Mouse (Mus musculus) hindbrain, postnatal 0 days (tissue): ENCODE results near the gene Pitx3. TPM values are rescaled to one million over a fixed set of nuclear protein-coding genes. Genes with fewer than 3 reads are reported as not detected.
"Not testable (repeated sequence)": the region's sequence is repeated elsewhere in the genome, so short reads cannot be mapped to it uniquely, and the experiment has no call there.

Experiments
- ATAC-seq: fragments of 200-750 bp; cut with Nextera tagmentation; 2 replicates; pipeline ENCODE4 v1.8.0; 2017; ENCODE audit warnings: mild to moderate bottlenecking, moderate TSS enrichment, moderate library complexity
- DNase-seq: peaks from one replicate; pipeline ENCODE4 v3.0.0-alpha.2; 2015; ENCODE audit warnings: low spot score
- H3K27ac ChIP-seq: fragments of 300-500 bp; sonication (generic); 2 replicates; pipeline ENCODE4 v1.5.1; 2014; ENCODE audit warnings: mild to moderate bottlenecking
- H3K27me3 ChIP-seq: fragments of 300-500 bp; sonication (generic); 2 replicates; pipeline ENCODE4 v1.6.1; 2014; ENCODE audit warnings: low read length, mixed read lengths; ENCODE audit not compliant: insufficient read depth
- H3K36me3 ChIP-seq: fragments of 300-500 bp; sonication (generic); 2 replicates; pipeline ENCODE4 v1.6.1; 2014; ENCODE audit warnings: low read length, mixed read lengths; ENCODE audit not compliant: insufficient read depth
- H3K4me1 ChIP-seq: fragments of 300-500 bp; sonication (generic); 2 replicates; pipeline ENCODE4 v1.6.1; 2014; ENCODE audit warnings: antibody characterized with exemption, low read length, mixed read lengths; ENCODE audit not compliant: insufficient read depth
- H3K4me2 ChIP-seq: fragments of 300-500 bp; sonication (generic); 2 replicates; pipeline ENCODE4 v1.6.1; 2014; ENCODE audit warnings: low read depth, mild to moderate bottlenecking, low read length, moderate library complexity, mixed read lengths
- H3K4me3 ChIP-seq: fragments of 300-500 bp; sonication (generic); 2 replicates; pipeline ENCODE4 v1.5.1; 2014; ENCODE audit warnings: low read length
- H3K9ac ChIP-seq: fragments of 300-500 bp; sonication (generic); replicated peaks from 2 replicates; pipeline ENCODE4 v1.6.1; 2014; ENCODE audit warnings: mild to moderate bottlenecking, low read length, moderate library complexity, mixed read lengths
- H3K9me3 ChIP-seq: fragments of 300-500 bp; sonication (generic); 2 replicates; pipeline ENCODE4 v1.6.1; 2016; ENCODE audit warnings: low read length, mixed read lengths
- CTCF ChIP-seq: IDR thresholded peaks from 2 replicates; pipeline ENCODE4 v1.5.1; 2016; ENCODE audit warnings: antibody characterized with exemption, control low read depth, low read depth
- WGBS: fragments of 180-500 bp; shearing (Covaris S2); extraction: QIAGEN DNeasy Blood & Tissue Kit; methylation state at CpG from one replicate; pipeline ENCODE4 v1.1.7; 2014; 5-methylcytosine and 5-hydroxymethylcytosine counted together
- polyA plus RNA-seq: library from polyadenylated mRNA; unstranded; fragments of >200 nt; fragmentation: Nextera tagmentation; extraction: Ambion mirVana; gene quantifications from 2 replicates; pipeline ENCODE4 v1.2.1, GENCODE M21; 2015
- total RNA-seq: library from RNA; depleted of rRNA; stranded (reverse); fragments of >200 nt; gene quantifications from 2 replicates; pipeline ENCODE4 v1.2.3, GENCODE M21; 2014

Pitx3 gene
- total and polyA plus RNA-seq, 2 experiments from 2014 or later = 0.21 TPM; not detected in 1

DNA sequence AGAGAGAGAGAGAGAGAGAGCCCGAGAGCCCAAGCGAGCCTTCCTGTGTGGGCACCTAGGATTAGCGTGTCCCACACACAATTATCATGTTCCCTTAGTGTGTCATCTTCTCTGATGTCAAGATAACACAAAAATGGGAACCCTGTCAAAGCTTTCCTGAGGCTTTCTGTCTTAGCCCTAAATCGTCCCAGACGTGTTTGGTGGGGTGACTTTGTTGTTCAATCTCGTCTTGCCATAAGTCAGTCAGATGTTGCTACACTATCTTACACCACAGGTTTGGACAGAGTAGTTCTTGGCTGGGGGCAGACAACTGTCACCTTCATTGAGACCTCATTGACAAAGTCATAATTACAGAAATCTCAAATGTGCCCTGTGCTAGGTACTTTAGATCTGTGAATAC is 15.5 kb downstream of the Pitx3 start:
- no peak for ATAC-seq
- Histone ChIP-seq H3K27ac (no peak overlapping the region), H3K4me2 (no peak overlapping the region), H3K4me3 (no peak overlapping the region), H3K4me1 (peaks cover 20% of the 10 kb centered on the region; the same call in 1 of the 2 replicates), H3K36me3 (no peaks in the 10 kb centered on the region), H3K9ac (no peak overlapping the region), H3K9me3 (no peaks in the 10 kb centered on the region), H3K27me3 (peaks cover 35% of the 10 kb centered on the region)
- TF ChIP-seq CTCF = no peak
- no peak for DNase-seq
- WGBS = 48% methylated on average over 6 of the region's 6 CpGs

DNA sequence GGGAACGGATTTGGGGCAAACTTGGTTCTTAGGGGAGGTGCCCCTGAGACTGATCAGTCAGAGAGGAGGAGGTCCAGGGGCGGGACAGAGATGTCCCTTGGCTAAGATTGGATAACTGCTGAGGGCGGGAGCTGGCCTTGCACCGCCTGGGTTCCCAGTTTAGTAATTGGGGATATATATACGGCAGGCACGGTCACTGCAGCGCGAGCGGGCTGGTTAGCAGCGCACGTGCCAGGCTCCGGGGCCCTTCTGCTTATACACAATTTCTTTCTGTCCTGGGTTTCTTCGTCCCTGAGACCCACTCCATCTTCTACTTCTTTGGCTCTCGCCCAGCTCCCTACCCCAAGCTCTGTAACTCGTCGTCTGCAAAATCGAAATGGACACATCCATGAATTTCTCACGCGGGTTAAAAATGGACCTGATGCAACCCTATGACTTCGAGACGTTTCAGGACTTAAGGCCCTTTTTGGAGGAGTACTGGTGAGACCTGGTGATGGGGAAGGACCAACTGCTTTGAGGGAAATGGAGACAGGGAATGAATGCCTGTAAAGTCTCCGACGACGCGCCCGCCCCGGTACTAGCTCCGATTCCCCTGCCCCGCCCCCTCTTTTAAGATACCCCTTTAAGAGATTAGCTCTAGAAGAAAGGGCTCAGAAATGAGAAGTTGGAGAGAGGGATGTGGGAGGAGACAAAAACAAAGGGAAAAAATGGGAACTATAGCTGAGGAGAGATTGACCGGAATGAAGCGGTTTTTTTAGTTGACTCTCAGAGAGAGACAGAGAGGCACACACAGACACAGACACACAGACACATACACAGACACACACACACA is 16.2 kb downstream of the Pitx3 start, which contains the start of gene Elovl3:
Gene Elovl3, plus strand, starts transcription at position 204 of the 832 bp plus-strand sequence.
- no peaks in the 10 kb centered on the region for H3K36me3 ChIP-seq
- TF ChIP-seq CTCF = no peak
- no peak within 1 kb of the TSS for H3K27ac ChIP-seq
- H3K9ac ChIP-seq = no peak within 1 kb of the TSS
- H3K9me3 ChIP-seq = no peaks in the 10 kb centered on the region
- peak within 1 kb of the TSS; percentile 50 for H3K4me2 ChIP-seq
- peaks cover 17% of the 10 kb centered on the region; the same call in 1 of the 2 replicates for H3K4me1 ChIP-seq
- WGBS = 3% methylated on average over 31 of the region's 31 CpGs
- peak; percentile 15 for DNase-seq
- ATAC-seq = no peak
- peaks cover 29% of the 10 kb centered on the region for H3K27me3 ChIP-seq
- H3K4me3 ChIP-seq = peak within 1 kb of the TSS; percentile 26

DNA sequence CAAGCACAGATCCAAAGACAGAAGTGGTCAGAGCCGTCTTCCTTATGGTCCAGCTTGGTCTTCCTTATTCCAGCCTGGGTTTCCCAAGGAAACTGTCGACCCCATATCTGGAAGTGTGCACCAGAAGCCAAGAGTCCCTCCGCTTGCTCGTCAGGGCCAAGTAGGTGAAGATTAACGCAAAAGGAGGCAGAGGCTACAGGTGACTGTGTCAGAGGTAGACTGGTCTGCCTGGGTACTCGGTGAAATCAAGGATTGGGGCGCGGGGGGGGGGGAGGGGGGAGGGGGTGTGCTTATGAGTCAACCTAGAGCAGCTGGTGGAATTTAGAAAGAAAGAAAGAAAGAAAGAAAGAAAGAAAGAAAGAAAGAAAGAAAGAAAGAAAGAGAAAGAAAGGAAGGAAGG is 16.8 kb downstream of the Pitx3 start:
- TF ChIP-seq CTCF = no peak
- ATAC-seq (no peak), DNase-seq (no peak)
- Histone ChIP-seq H3K27me3 (peaks cover 25% of the 10 kb centered on the region), H3K4me2 (peak overlapping the region; percentile 50; the same call in 1 of the 2 replicates), H3K4me1 (peaks cover 11% of the 10 kb centered on the region; the same call in 1 of the 2 replicates), H3K36me3 (no peaks in the 10 kb centered on the region), H3K9me3 (no peaks in the 10 kb centered on the region), H3K27ac (no peak overlapping the region), H3K9ac (no peak overlapping the region), H3K4me3 (peak overlapping the region; percentile 26)
- WGBS = 9% methylated on average over 8 of the region's 8 CpGs

DNA sequence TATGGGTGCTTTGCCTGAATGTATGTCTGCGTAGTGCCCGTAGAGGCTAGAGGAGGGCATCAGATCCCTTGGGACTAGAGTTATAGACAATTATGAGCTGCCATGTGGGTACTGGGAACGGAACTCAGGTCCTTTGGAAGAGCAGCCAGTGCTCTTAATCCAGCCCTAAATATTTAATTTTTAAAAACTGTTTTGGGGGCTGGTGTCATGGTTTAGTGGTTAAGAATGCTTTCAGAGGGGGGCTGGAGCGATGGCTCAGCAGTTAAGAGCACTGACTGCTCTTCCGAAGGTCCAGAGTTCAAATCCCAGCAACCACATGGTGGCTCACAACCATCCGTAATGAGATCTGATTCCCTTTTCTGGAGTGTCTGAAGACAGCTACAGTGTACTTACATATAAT is 18.4 kb downstream of the Pitx3 start:
- WGBS = 79% methylated on average over 6 of the region's 6 CpGs
- H3K36me3 ChIP-seq = not testable (repeated sequence)

DNA sequence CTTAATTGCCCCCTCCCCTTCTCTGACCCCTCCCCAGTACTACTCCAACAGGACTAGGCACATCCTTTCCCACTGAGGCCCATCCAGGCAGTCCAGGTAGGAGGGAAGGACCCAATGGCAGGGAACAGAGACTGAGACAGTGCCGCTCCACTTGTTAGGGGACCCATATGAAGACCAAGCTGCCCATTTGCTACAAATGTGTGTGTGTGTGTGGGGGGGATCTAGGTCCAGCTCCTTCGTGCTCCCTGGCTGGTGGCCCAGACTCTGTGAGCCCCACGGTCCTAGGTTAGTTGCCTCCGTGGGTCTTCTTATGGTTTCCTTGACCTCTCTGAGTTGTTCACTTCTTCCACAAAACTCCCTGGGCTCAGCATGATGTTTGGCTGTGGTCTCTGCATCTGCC is 21.8 kb downstream of the Pitx3 start:
- Histone ChIP-seq H3K9me3 (no peaks in the 10 kb centered on the region), H3K4me1 (no peaks in the 10 kb centered on the region), H3K9ac (no peak overlapping the region), H3K36me3 (no peaks in the 10 kb centered on the region), H3K4me3 (no peak overlapping the region), H3K27me3 (no peaks in the 10 kb centered on the region), H3K27ac (no peak overlapping the region), H3K4me2 (no peak overlapping the region)
- TF ChIP-seq CTCF = no peak
- ATAC-seq (no peak), DNase-seq (no peak)
- 86% methylated on average over 4 of the region's 4 CpGs for WGBS

More for the DNA sequence above, 18.4 kb downstream of the Pitx3 start:
- H3K4me2 ChIP-seq, ATAC-seq, DNase-seq, H3K9ac ChIP-seq, H3K9me3 ChIP-seq, H3K4me1 ChIP-seq, H3K27ac ChIP-seq, H3K4me3 ChIP-seq: not testable (repeated sequence)
- H3K27me3 ChIP-seq = peaks cover 22% of the 10 kb centered on the region

DNA sequence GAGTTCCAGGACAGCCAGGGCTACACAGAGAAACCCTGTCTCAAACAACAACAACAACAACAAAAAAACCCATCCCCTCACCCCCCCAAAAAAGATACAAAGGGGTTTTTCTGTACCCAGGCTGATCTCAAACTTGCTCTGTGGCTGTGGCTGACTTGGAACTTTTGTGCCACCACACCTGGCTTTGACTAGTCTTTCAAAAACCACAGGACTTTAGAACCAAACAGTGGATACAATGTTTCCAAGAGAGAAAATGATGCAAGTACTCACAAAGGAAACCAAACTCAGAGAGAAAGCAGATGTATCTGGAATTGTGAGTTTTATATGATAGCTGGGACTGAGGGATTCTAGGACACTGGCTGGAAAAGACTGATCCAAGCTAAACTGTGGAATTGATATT is 23.5 kb downstream of the Pitx3 start:
- ATAC-seq (no peak), DNase-seq (no peak)
- H3K27me3 ChIP-seq = no peaks in the 10 kb centered on the region
- no peak overlapping the region for H3K27ac ChIP-seq
- H3K4me1 ChIP-seq = no peaks in the 10 kb centered on the region
- H3K4me2 ChIP-seq = no peak overlapping the region
- no peak overlapping the region for H3K4me3 ChIP-seq
- no peaks in the 10 kb centered on the region for H3K36me3 ChIP-seq
- H3K9ac ChIP-seq = no peak overlapping the region
- TF ChIP-seq CTCF = no peak
- H3K9me3 ChIP-seq = no peaks in the 10 kb centered on the region

DNA sequence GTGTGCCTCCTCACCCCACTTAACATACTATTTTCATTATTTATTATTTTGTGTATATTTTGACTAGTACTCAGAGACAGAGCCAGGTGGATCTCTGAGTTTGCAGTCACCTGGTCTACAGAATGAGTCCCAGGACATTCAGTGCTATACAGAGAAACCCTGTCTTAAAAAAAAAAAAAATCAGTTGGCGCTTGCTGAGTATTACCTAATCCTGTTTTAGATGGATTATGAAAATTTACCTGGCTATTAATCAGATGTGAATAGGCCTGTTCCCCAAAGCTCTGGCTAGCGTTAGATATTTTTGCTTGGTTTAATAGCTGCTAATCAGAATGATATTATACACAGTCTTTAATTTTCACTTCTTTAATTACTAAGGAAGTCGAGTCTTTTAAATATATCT is 24.2 kb downstream of the Pitx3 start:
- H3K9me3 ChIP-seq = no peaks in the 10 kb centered on the region
- no peaks in the 10 kb centered on the region for H3K4me1 ChIP-seq
- H3K27ac ChIP-seq = no peak overlapping the region
- H3K36me3 ChIP-seq = no peaks in the 10 kb centered on the region
- DNase-seq = no peak
- H3K4me2 ChIP-seq = no peak overlapping the region
- ATAC-seq = no peak
- 82% methylated on average over 3 of the region's 3 CpGs for WGBS
- H3K27me3 ChIP-seq = no peaks in the 10 kb centered on the region
- H3K4me3 ChIP-seq = no peak overlapping the region
- H3K9ac ChIP-seq = no peak overlapping the region
- TF ChIP-seq CTCF = no peak
